Mouse (Mus musculus) embryonic fibroblast, embryonic 13.5 days (primary cell): ENCODE results near the gene Spns3.

Experiments
- CTCF ChIP-seq: IDR thresholded peaks from 2 replicates; pipeline ENCODE4 v1.5.1; 2011; ENCODE audit warnings: mild to moderate bottlenecking, control low read depth, low read length, moderate library complexity, borderline replicate concordance; ENCODE audit not compliant: insufficient read depth
- POLR2A ChIP-seq: IDR thresholded peaks from 2 replicates; pipeline ENCODE4 v1.6.1; 2011; ENCODE audit warnings: low read depth, mild to moderate bottlenecking, control low read depth, low read length, moderate library complexity

GRCm38 (mm10) chr11:72564232-72564807 lies 14.0 kb upstream of the Spns3 start:
- TF ChIP-seq POLR2A (no peak), CTCF (no peak)
